Mouse (Mus musculus) lung, postnatal 25 days (tissue): Measurements from ENCODE around the gene Chrna5.
A peak's percentile ranks its signal among the peaks of the same experiment; 100 is the strongest.
"Not testable (repeated sequence)": the region's sequence is repeated elsewhere in the genome, so short reads cannot be mapped to it uniquely, and the experiment has no call there.

Experiments
- DNase-seq: peaks from one replicate; pipeline ENCODE4 v3.0.0; 2022; ENCODE audit warnings: low spot score

Chrna5 gene

GRCm38 (mm10) chr9:54980674-54981073 is at the start of gene Chrna5:
TSS of gene Chrna5 (plus strand) at chr9:54980880.
- no peak for DNase-seq

DNA sequence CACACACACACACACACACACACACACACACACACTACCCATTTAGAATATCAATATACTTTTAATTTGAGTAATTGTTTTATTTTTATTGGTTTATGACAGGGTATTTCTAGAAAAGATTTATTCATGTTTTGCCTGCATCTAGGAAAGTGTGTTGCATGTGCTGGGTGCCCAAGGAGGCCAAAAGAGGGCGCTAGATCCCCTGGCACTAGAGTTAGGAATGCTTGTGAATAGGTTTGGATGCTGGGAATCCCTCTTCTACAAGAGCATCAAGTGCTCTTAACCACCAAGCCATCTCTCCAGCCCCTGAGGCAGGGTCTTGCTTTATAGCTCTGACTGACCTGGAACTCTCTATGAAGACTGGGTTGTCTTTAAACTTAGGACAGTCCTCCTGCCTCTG is 48.9 kb upstream of the Chrna5 start:
- DNase-seq: no peak

DNA sequence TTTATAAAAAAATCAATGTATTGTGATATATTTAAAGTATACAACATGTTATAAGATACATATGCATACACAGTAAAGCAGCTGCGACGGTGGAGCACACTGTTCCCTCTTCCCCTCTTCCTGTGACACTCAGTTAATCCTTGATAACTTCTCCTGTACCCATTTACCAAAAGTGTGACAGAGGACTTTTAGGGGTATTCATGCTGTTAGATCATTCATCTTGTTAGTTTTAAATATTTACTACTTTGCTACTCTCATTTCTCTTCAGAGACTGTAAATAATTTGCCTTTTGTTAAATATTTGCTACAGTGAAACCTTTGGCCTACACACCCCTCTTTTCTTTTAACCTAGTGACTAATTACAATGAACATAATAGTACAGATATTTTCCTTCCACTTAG is 48.3 kb upstream of the Chrna5 start:
- DNase-seq: no peak

DNA sequence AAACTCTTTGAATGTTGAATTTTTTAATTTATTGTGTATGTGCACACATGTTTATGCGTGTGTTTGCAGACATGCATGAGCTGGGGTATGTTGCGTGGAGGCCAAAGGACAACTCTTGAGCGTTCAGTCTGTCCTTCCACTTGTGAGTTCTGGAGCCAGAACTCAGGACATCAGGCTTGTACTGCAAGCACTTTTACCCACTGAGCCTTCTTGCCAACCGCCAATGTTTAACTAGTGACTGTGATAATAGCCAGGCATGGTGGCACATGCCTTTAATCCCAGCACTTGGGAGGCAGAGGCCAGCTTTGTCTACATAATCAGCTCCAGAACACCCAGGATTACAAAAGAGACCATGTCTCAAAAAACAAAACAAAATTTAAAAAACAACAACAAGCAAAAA is 38.6 kb upstream of the Chrna5 start:
- DNase-seq: no peak

GRCm38 (mm10) chr9:54944467-54944866 is 36.2 kb upstream of the Chrna5 start:
- no peak for DNase-seq

DNA sequence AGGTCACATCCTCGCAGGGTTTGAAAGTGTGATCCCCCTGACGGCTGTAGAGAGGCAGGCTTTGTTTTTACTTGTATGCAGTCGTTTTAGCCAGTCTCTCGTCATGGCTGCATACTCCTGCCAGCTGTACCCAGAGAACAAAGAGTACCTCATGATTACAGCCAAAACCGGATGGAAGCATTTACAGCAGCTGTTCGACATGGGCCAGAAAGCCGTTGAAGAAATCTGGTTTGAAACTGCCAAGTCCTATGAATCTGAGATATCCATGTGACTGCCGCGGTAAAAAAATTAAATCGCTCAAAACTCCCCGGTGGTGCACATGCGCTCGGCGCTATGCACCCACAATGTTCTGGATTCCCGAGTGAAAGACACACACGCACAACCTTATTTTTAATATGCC is 34.4 kb upstream of the Chrna5 start:
- DNase-seq: no peak

DNA sequence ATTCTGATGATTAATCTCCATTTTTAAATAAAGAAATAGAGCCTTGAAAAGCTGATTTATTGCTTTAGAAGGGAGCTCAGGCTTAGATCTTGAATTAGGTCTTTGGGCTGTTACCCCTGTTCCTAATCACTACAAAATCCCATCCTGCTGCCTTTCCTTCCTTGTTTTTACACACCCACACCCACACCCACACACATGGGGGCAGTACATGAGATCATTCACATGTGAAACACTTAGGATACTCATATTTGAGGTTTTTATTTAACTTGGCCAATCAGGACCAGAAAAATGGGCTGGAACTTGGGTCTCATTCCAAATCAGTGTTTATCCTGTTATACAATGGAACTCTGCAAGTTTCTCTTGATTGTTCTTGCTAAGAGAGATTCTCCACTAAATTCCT is 31.2 kb upstream of the Chrna5 start:
- no peak for DNase-seq

- DNase-seq: not testable (repeated sequence)
These were observed 30.5 kb upstream of the Chrna5 start for GRCm38 (mm10) chr9:54950162-54950561.

DNA sequence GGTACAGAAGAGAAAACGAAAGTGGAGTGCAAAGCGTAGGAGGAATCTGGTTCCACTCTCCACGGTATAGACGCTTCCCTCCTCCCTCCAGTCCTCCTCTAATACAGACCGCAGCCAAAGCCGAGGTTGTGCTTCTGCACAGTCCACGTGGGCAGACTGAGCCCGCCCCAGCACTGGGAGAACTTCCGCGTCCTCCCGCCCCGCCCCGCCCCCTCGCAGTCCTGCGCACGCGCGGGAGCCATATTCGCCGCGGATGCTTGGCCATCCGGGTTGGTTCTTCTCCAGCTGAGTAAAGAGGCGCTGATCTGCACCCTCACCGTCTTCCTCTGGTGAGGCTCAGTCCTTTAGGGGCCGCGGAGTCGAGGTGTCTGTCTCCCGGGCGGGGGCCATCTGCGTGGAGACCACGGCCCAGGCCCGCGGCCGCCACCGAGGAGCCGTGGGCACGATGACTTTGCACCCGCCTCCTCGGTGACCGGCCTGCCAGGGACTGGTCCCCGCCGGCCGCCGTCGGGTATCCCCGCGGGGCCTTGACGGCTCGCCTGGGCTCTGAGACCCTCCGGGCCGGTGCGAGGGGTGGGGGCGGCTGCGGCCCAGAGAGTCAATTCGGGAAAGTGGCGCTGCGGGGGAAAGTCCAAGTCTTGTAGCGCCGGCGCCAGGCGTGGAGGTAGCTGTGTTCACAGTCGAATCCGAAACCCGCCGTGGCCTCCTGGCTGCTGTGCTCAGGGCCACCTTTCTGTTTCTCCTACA is 29.9 kb upstream of the Chrna5 start, which contains the start of the genes Psma4 and AY074887:
Gene Psma4, plus strand, starts transcription at position 216 of the 747 bp plus-strand sequence.
Gene AY074887, minus strand, starts transcription at position 424 of the 747 bp plus-strand sequence.
- peak; percentile 92 for DNase-seq

GRCm38 (mm10) chr9:54961059-54961458 is 19.6 kb upstream of the Chrna5 start:
- no peak for DNase-seq

- DNase-seq: no peak
These were observed 17.0 kb upstream of the Chrna5 start for GRCm38 (mm10) chr9:54963669-54964068.

DNA sequence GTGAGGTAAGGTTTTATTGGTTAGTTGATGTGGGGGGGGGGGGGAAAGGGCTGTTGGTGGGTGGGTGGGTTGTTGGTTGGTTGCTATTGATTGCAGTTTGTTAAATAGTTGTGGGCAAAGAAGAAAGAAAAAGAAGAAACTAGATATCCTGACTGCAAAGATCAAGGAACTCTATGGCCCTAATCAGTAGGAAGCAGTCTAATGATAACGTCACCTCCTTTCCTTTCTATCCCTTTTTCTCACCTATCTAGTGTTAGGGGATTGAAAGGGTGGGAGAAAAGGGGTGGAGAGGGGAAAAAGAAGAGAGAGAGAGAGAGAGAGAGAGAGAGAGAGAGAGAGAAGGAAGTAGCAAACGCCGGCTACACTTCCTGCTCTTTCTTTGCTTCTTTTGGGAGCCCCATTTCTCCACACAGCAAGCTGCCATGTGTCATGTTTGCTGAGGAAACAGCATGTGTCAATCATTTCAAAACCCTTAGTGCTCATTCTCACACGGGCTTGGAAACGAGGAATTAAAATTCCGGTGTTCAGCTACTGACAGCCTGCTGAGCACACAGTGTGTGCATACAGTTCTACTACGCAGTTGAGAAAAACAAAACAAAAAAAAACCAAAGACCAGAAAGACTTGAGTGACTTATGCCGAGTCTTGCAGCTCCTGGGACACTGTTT is 10.6 kb upstream of the Chrna5 start:
- DNase-seq: no peak

GRCm38 (mm10) chr9:54981291-54982191 is 861 bp downstream of the Chrna5 start:
- DNase-seq: peak; percentile 3

DNA sequence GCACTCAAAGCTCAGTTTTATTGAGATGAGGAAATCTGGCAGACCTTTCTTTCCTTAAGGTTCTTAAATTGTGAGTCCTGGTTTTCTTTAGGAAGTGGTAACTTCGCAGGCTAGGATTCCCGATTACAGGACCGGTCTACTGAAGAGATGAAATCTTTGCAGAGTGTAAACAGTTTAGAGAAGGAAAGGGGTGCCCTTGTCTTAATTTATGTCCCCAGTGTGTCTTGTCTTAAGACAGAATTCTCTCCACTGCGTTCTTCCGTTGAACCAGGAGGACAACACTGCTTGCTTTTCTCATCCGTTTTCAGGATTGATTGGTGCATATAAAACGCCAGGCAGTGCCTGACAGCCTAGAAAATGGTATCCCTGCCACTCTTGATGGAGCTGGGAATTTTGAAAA is 1.7 kb downstream of the Chrna5 start:
- no peak for DNase-seq

GRCm38 (mm10) chr9:54990362-54990761 is 9.7 kb downstream of the Chrna5 start:
- DNase-seq: no peak

DNA sequence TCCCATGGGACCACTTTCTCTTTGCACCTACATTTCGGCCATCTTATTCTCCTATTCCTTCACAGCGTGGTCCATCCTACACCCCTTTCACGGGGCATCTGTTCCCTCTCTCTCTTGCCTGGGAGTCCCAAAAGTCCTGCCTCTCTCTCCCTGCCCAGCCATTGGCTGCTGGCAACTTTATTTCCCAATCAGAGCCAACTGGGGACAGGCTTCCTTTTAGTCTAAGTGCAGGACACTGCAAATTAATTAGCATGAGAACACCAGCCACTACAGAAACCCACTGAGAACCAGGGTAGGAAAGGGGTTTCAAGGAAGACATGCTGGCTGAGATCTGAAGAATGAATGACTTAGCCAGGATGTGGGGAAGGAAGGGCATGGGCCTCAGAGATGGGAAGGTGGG is 13.7 kb downstream of the Chrna5 start:
- no peak for DNase-seq

DNA sequence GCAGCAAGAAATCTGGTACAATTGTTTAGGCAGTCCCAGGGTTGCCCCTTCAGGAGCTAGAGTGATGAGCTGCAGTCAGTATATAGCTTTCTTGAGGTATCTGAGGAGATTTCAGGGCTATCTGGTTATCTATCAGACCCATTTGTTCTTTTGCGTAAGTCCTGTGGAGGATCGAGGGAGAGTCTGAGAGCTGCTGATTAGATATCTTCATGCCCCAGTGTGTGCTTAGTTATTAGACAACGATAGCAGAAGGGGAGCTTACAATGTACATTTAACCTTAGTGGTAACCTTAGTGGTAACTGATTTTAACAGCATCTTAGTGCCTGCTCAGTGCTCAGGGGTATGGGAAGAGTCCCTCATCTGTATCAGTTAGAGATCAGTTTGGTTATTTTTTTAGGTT is 15.0 kb downstream of the Chrna5 start:
- DNase-seq: no peak

GRCm38 (mm10) chr9:55003609-55004008 is 22.9 kb downstream of the Chrna5 start:
- no peak for DNase-seq

- DNase-seq: no peak
These were observed 29.0 kb downstream of the Chrna5 start for GRCm38 (mm10) chr9:55009692-55010091.

GRCm38 (mm10) chr9:55010588-55011350 is 30.1 kb downstream of the Chrna5 start:
- no peak for DNase-seq

DNA sequence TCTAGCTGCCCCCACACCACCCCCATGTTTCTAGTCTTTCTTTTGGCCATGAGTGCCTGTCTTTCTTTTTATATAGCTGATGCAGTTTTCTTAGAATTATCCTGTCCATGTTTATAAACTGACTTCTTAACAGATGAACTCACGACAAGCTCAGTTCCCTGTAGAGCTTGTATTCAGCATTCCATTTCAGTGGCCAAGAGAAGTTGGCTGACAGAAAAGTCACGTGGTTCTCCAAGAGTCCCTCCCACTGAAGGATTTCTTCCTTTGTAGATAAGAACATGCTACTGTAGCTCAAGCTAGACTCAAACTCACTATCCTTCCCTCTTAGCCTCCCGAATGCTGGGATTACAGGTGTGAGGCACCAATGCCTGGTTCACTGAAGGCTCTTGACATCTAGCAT is 36.2 kb downstream of the Chrna5 start:
- no peak for DNase-seq

GRCm38 (mm10) chr9:55023326-55023725 is 42.6 kb downstream of the Chrna5 start:
- DNase-seq: no peak
